Mouse (Mus musculus) heart, postnatal 14 days (tissue): Measurements from ENCODE around the gene Yy1. TPM values are rescaled to one million over a fixed set of nuclear protein-coding genes. Genes with fewer than 3 reads are reported as not detected.

Experiments used
- DNase-seq, 2 experiments: peaks; one replicate each; pipeline ENCODE4 v3.0.0; 2021 to 2022
- intact Hi-C: fragments of 180-260 bp; cut with DNase I; formaldehyde crosslinking; loops from one replicate; pipeline ENCODE4 v1.15.1; 2025
- total RNA-seq, 2 experiments: library from RNA; stranded (reverse); gene quantifications; 2 replicates each; pipeline ENCODE4 v1.2.3; 2021

Gene Yy1
- total RNA-seq, 2 experiments from 2014 or later, result 39.3 to 41.4 TPM

DNA sequence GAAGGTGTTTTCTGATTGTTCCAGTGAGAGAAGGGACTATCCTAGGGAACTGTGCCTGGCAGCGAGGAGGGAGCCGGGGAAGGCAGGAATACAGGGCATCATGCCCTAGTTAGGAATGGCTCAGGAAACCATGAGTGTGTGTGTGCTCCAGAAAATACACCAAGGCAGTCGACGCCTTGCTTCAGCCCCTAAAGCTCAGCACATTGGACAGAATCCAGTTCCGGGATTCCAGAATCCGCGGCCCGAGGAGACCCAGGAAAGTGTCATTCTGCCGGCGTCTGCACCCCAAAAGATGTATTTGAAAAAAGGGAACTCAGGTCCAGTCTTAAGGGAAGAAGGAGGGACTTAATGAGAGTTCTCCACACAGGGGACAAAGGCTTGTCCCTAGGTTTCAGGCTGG lies 26.5 kb upstream of the Yy1 start:
- DNase-seq, result peak; percentile 22 to 43
- intact Hi-C loops, result no loop called here

DNA sequence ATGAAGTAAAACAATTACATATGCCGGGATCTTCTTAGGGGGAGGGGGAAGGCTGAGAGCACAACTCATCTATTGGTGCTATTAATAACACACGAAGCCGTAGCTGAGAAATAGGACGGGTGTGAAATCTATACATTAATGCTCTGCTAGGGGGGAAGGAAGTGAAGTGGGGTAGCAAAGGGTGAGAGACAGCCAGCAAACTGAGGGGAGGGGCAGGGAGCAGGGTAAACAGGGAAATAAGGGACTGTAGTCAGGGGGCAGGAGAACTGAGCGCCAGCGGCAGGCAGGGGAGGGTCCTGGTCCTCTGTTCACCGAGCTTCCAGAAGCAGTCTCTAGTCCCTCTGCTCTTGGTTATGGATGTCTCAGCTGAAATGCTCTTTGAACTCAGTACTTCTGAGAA lies 25.9 kb upstream of the Yy1 start:
- DNase-seq, result no peak
- intact Hi-C loops, result no loop called here

DNA sequence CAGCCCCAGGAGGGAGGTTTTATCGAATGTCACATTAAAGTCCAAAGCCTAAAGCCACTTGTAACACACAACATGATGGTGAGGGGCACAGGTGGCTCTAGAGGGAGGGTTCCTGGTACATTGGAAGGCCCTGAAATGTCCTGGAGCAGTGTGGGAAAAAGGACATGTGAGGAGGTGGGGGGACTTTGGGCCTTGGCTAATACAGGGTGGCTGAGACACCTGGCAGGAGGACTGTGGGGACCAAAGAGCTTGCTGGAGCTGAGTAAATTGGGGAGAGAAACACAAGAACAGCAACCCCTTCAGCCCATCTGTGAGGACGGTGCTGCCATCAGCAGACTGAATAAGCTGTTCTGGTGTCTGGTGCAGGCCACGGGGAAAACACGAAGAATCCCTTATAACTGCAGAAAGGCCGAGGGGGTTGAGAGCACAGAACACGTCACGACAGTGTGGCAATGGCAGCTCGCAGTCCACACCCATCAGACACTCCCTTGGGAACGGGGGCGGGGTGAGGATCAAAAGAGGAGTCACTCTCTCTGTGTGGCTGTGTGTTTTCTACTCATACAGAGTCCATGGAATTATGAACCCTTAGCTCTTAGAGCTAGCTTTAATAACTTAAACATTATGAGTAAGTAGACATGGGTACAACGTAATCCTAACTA lies 24.4 kb upstream of the Yy1 start:
- no peak for DNase-seq
- intact Hi-C loops, result no loop called here

DNA sequence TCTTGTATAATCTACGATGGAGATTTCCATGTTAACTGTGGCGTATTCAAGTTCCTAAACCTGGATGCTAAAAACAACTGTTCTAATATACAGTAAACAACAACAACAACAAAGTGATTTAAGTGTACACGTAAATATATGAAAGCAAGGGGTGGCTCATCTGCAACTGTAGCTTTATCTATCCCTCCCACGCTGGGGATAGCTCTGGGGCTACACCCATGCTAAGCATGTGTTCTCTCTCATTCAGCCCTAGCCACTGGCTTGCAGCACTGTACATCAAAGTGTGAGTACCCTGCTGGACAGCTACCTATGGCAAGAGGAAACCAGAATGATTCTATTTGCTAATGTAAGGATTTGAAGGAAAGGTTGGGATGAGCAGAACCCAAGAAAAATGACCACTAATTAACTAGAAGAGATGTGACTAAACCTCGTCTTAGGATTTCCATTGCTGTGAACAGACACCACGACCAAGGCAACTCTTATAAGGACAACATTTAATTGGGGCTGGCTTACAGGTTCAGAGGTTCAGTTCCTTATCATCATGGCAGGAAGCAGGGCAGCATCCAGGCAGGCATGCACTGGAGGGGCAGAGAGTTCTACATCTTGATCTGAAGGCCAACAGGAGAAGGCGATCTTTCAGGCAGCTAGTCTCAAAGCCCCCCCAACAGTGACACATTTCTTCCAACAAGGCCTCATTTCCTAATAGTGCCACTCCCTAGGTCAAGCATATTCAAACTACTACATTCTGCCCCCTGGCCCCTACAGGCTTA lies 12.5 kb upstream of the Yy1 start:
- DNase-seq, result no peak
- intact Hi-C loops, result no loop called here

DNA sequence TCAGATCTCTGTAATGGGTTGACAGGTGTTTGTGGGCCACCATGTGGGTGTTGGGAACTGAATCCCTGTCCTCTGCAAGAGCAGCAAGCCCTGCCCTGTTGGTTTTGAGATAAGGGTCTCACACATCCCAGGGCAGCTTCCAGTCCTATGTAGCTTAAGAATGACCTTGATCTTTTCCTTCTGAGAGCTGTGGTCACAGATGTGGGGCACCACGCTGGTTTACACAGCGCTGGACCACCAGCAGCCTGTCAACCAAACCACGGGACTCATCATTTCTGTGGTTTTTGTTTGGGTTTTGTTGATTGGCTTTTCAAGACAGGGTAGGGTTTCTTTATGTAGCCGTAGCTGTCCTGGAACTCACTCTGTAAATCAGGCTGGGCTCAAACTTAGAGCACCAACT lies 7.6 kb upstream of the Yy1 start:
- no peak for DNase-seq
- intact Hi-C loops, result no loop called here

DNA sequence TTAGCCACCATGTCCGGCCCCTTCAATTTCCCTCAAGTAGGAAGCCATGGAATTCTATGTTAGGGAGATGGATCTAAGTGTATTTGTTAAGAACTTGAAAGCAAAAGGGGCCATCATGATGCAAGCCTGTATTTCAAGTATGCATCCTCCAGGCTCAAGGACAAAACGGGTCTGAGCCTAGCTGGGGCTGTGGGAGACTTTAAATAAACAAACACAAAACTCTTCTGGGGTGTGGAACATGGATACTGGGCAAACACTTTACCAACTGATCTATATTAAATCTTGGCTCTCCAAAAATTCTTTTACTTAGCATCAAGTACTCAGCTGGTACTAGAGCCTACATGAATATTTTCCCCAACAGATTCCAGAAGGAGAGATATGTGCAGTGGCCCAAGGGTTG lies 5.4 kb upstream of the Yy1 start:
- intact Hi-C loops, result loop anchor here (2.0 kb wide), 1 partner anchor 17 kb away; no protein-coding TSS in a partner anchor
- DNase-seq, result no peak

DNA sequence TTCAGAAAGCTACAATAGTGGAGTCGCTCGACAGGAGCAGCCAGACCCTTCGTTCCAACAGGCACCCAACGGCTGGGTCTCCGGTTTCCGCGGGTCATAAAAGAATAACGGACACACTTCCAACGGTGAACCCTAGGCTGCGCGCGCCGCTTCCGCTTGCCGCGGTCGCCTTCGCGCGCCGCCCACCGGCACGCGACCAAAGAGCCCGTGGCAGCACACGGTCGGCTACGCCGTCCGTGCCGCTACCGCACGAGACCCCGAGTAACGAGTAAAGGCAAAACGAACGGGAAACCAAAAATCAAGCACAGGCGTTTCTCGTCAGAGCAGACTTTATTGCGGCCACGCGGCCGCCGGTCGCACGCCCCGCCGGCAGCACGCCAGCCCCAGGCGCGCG lies 624 bp upstream of the Yy1 start:
- intact Hi-C loops, result loop anchor here (10.0 kb wide), 1 partner anchor 617 kb away; the partner anchor contains the start of genes Ccnk and Setd3

DNA sequence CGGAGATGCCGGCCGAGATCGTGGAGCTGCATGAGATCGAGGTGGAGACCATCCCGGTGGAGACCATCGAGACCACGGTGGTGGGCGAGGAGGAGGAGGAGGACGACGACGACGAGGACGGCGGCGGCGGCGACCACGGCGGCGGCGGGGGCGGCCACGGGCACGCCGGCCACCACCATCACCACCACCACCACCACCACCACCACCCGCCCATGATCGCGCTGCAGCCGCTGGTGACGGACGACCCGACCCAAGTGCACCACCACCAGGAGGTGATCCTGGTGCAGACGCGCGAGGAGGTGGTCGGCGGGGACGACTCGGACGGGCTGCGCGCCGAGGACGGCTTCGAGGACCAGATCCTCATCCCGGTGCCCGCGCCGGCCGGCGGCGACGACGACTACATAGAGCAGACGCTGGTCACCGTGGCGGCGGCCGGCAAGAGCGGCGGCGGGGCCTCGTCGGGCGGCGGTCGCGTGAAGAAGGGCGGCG lies 724 bp downstream of the Yy1 start:
- intact Hi-C loops, result loop anchor here (10.0 kb wide), 1 partner anchor 619 kb away; the partner anchor contains the start of genes Ccnk and Setd3
- peak; percentile 40 to 43 for DNase-seq

More for the DNA sequence above, 624 bp upstream of the Yy1 start:
- DNase-seq, result peak; percentile 86 to 89

DNA sequence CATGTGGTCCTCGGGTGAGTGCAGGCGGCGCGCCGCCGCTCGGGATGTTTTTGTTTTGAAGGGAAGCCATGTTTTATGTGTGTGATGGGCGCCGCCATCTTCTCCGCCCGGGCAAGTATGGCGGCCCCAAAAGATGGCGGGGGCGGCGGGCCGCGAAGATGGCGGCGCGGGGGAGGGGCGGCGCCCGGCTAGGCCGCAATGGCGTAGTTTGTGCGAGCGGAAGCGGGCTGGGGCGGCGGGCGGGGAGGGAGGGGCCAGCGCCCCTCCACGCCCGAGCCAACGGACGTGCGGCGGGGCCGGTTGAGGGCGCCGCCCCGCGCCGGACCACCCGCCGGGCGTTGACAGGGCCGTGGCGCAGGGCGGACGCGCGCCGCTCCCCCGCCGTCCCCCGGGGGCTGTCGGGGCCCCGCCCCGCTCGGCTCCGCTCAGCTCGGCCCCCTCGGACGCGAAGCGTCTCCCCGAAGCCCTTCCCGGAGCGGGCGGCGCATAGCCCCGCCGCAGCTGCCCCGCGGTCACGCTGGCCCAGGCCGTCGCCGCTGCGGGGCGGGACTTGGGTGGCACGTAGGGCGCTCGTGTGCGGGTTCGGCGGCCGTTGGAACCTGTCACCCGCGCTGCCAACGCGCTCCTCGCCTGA lies 1.4 kb downstream of the Yy1 start:
- intact Hi-C loops, result loop anchor here (2.0 to 10.0 kb wide), 2 partner anchors 43 to 619 kb away; partner anchors contain the start of genes Ccnk, Setd3 and Slc25a47
- DNase-seq, result peak; percentile 86 to 89

DNA sequence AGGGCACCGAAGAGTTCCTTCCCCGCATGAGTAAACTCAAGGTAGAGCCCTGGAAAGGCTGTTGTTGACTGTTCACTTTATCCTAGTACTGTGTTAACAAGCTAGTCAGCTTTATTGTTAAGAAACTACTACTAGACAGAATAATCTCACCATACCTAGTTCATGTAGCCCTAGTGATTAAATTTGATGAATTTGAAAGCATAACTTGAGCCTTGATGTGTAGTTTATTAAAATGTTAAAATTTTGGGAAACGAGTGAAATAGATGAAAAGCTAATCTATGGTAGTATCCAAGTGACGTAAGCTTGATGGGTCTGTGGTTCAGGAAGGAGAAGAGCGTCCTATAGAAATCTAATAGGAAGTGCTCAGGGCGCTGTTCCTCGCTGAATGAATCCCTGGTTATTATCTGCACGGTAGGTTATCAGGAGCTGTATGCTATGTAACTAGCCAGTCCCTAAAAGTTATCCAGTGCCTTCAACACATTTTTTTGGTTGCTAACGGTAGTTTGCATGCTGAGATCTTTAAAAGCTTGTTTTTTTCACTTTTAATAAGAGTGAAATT lies 2.3 kb downstream of the Yy1 start:
- intact Hi-C loops, result loop anchor here (2.0 to 10.0 kb wide), 3 partner anchors 42 to 620 kb away; partner anchors contain the start of genes Ccnk, Setd3, Slc25a47 and Wars
- no peak for DNase-seq

DNA sequence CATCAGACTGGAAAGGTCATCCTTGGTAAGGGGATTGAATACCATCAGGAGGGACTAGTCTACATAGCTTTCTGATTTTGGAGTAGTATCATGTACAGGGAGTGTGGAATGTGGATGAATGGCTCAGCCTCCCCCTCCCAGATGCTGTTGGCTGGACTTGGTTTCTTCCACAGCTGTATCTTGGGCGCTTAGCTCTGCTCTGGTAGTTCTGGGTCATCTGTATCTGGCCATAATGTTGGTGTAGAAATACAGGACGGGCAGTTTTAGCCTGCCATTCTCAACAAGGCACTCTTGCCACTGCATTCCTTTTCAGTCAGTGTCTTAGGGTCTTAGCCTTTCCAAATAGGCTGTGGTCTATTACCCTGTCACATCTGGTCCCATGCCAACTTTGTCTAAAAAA lies 8.8 kb downstream of the Yy1 start:
- DNase-seq, result no peak
- intact Hi-C loops, result no loop called here

DNA sequence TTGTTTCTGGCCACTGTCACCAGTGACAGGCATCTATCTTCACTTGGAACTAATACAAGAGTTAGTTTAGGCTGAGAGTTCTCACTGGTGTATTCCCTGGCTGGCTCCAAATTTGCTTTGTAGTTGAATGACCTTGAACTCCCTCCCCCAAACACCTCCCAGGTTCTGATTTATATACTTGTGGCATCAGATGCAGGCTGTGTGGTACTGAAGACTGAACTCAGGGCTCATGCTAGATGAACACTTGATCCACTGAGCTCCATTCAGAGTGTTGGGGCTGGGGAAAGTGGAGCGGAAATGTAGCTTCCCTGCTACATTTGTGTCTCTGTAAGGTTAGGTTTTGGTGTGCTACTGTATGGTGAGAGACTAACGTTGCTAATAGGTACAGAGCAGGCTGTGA lies 11.6 kb downstream of the Yy1 start:
- intact Hi-C loops, result no loop called here
- no peak for DNase-seq

DNA sequence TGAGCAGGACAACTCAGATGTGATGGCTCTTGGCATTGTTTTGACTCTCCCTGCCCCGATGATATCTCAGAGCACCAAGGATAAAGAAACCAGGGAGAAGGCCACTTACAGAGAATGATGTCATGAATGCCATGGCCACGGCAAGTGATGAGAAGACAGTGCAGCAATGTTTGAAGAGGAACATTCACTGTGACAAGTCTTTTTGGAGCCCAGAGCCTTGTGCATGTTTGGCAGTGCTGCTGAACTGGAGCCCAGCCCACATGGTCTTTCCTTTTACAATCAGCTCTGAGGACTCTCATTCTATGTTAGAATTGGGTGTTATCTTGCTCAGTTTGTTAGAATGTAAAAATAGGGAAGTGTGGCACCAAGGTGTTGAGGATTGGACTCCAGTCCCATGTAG lies 15.7 kb downstream of the Yy1 start:
- intact Hi-C loops, result no loop called here
- DNase-seq, result no peak

DNA sequence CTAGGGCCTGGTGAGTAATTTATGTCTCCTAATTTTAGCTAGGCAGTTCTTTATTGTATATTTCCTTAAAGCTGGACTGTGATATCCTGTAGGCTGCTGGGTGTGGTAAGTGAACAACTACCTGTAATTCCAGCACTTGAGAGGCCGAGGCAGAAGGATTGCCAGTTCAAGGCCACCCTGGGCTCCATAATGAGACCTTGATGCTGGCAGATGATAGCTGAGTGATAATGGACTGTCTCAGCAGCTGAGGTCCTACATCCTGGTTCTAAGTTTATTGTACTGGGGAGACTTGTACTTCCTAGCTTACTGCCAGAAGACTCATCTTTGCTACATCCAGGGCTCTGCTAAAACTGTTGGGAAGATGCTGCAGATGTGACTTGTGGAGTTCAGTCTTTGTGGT lies 17.0 kb downstream of the Yy1 start:
- intact Hi-C loops, result loop anchor here (5.0 kb wide), 1 partner anchor 83 kb away; the partner anchor contains the start of genes Wars and Wdr25
- DNase-seq, result no peak

DNA sequence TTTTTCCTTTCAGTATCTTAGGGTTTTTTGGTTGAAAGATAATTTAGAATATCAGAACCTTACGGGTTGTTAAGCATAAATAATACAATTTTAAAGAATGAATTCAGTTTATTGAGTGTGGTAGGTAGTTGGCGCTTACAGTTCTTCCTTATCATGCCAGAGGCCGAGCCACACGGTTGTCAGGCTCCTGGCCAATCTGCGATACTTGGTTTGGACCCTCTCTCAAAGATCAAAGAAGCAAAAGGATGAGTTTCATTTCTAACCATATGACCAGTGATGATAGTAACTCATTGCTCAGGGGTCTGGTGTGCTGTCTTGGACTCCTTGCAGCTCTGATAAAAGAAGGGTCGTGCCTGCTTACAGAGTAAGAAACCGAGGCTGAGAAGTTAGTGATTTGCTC lies 17.5 kb downstream of the Yy1 start:
- intact Hi-C loops, result loop anchor here (5.0 kb wide), 1 partner anchor 82 kb away; the partner anchor contains the start of genes Wars and Wdr25
- no peak for DNase-seq

DNA sequence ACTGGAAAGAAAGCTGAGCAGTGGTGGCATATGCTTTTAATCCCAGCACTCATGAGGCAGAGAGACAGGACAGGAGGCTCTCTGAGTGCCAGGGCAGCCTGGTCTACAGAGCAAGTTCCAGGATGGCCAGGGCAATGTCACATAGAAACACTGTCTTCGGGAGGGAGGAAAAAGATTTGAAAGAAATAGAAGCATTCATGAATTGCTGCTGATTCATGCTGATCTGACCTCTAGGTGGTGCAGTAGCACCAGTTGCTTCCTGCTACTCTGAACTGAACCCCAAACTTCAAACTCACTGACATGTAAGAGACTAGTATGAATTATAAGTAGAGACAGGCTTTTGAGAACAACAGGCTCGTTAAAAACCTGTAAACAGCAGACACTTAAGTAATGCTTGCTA lies 18.4 kb downstream of the Yy1 start:
- intact Hi-C loops, result loop anchor here (5.0 kb wide), 1 partner anchor 81 kb away; the partner anchor contains the start of genes Wars and Wdr25
- DNase-seq, result peak in 1 of 2 experiments; percentile 36

DNA sequence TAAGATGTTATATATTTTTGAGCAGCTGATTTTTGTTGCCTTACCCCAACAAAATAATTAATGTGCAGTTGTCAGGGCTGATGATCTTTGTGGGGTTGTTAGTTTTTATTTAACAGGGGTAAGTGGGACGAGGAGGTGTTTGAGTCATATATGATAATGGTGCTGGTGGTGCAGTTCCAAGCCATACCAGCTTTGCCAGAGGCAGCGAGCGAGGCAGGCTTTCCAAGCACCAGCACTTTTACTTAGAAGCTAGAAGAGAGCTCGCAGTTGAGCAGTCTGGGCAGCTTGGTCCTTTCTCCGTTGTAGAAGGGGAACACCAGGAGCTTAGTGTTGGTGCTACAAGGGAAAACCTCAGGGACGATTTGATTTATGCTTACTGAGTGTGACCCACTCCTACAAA lies 19.7 kb downstream of the Yy1 start:
- intact Hi-C loops, result loop anchor here (5.0 kb wide), 1 partner anchor 80 kb away; the partner anchor contains the start of genes Wars and Wdr25
- no peak for DNase-seq

DNA sequence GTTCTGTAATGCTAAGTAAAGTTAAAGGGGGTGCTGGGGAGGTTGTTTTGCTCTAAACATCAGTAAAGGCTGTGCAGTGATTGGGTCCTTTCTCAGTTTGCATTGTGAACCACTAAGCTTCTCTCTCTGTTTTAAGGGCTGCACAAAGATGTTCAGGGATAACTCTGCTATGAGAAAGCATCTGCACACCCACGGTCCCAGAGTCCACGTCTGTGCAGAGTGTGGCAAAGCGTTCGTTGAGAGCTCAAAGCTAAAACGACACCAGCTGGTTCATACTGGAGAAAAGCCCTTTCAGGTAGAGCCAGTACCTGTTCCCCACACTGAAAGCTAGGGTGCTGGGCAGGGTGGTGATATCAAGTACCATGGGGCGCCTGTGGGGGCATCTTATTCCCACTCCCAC lies 21.7 kb downstream of the Yy1 start:
- DNase-seq, result no peak
- intact Hi-C loops, result loop anchor here (2.0 to 5.0 kb wide), 2 partner anchors 14 to 78 kb away; partner anchors contain the start of genes Wars and Wdr25

DNA sequence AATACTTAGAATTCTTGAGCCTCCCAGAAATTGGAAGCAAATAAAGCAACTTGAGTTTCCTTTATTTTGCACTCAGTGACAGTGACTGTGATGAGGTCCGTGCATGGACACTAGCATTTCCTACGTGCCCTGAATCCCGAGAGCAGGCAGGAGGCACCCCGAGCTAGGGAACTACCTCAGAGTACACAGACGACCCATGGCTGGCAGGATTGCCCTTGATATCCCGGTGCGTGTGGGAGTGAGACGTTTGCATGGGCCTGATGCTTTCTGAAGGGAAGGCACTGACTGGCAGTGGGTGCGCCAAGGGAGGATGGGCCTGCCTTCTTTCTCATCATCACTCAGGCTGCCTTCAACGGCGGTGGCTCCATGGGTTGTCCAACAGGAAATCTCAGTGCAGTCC lies 23.8 kb downstream of the Yy1 start:
- intact Hi-C loops, result no loop called here
- no peak for DNase-seq

DNA sequence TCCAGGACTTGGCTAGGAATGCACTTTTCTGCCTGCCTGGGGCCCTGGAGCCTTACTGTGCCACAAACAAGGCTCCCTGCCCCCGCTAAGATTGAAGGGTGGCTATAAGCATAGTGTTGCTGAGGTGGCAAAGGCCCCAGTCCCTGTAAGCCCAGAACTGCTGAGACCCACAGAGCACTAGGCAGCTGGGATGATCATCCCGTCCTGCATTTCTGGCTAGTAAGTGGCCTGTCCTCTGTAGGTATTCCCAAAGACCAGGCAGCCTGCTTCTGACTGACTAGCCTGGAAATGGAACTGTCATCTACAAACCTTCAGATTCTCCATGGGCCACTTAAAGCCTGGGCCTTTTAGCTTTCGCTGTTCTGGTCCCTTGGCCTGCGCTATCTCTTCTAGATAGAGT lies 27.7 kb downstream of the Yy1 start:
- DNase-seq, result no peak
- intact Hi-C loops, result no loop called here
